Mouse (Mus musculus) kidney, adult 18-20 months (tissue): ENCODE data around the gene Ifna11.
"Not testable (repeated sequence)": the region's sequence is repeated elsewhere in the genome, so short reads cannot be mapped to it uniquely, and the experiment has no call there.

ENCODE experiments used
- DNase-seq: peaks from one replicate; pipeline ENCODE4 v3.0.0; 2021

Gene Ifna11

GRCm38 (mm10) chr4:88819659-88820058 lies at the start of gene Ifna11:
Gene Ifna11, plus strand, starts transcription at chr4:88819959.
- DNase-seq = no peak

DNA sequence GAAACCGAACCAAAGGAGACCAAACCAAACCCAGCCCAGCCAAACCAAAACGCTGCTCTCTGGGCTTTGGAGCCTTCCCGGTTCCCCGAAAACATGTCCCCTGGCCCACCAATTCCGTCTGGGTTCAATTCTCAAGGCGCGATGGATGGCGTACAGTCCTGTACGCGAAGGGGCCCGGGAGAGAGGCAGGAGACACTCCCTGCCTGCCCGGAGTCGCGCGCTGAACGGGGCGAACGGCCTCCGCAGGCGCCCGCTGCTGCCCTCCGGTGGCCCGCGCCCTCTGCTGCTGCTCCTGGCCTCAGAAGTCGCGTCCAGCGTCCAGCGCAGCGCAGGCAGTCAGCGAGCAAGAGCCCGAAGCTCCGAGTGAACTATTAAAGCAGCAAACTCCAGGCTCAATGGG lies 46.2 kb upstream of the Ifna11 start, which contains the start of gene Gm13290:
Gene Gm13290 (plus strand): TSS at position 301 of the 400 bp plus-strand sequence.
- not testable (repeated sequence) for DNase-seq

- not testable (repeated sequence) for DNase-seq
Measured at GRCm38 (mm10) chr4:88776622-88777021, 43.1 kb upstream of the Ifna11 start, which contains the start of gene Gm13289. Gene Gm13289, plus strand, starts transcription at chr4:88776922.

DNA sequence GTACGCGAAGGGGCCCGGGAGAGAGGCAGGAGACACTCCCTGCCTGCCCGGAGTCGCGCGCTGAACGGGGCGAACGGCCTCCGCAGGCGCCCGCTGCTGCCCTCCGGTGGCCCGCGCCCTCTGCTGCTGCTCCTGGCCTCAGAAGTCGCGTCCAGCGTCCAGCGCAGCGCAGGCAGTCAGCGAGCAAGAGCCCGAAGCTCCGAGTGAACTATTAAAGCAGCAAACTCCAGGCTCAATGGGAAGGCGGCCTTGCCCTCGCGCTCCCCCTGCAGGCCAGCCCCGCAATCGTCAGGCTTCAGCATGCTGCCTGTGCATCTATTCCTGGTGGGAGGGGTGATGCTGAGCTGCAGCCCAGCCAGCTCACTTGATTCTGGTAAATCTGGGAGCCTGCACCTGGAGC lies 40.2 kb upstream of the Ifna11 start, which contains the start of gene Gm13272:
Gene Gm13272 (plus strand): TSS at position 301 of the 400 bp plus-strand sequence.
- not testable (repeated sequence) for DNase-seq

- DNase-seq = not testable (repeated sequence)
Measured at GRCm38 (mm10) chr4:88780320-88780719, 39.4 kb upstream of the Ifna11 start.

- not testable (repeated sequence) for DNase-seq
Measured at GRCm38 (mm10) chr4:88781831-88782230, 37.9 kb upstream of the Ifna11 start, which contains the start of gene Ifnz. Gene Ifnz, plus strand, starts transcription at chr4:88782131.

DNA sequence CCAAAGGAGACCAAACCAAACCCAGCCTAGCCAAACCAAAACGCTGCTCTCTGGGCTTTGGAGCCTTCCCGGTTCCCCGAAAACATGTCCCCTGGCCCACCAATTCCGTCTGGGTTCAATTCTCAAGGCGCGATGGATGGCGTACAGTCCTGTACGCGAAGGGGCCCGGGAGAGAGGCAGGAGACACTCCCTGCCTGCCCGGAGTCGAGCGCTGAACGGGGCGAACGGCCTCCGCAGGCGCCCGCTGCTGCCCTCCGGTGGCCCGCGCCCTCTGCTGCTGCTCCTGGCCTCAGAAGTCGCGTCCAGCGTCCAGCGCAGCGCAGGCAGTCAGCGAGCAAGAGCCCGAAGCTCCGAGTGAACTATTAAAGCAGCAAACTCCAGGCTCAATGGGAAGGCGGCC lies 37.4 kb upstream of the Ifna11 start:
- not testable (repeated sequence) for DNase-seq

DNA sequence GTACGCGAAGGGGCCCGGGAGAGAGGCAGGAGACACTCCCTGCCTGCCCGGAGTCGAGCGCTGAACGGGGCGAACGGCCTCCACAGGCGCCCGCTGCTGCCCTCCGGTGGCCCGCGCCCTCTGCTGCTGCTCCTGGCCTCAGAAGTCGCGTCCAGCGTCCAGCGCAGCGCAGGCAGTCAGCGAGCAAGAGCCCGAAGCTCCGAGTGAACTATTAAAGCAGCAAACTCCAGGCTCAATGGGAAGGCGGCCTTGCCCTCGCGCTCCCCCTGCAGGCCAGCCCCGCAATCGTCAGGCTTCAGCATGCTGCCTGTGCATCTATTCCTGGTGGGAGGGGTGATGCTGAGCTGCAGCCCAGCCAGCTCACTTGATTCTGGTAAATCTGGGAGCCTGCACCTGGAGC lies 34.4 kb upstream of the Ifna11 start, which contains the start of gene Gm13276:
Gene Gm13276 (plus strand): TSS at position 301 of the 400 bp plus-strand sequence.
- DNase-seq = not testable (repeated sequence)

- DNase-seq = peak; percentile 74
Measured at GRCm38 (mm10) chr4:88788402-88788801, 31.4 kb upstream of the Ifna11 start, which contains the start of gene Gm13277. Gene Gm13277, plus strand, starts transcription at chr4:88788632.

DNA sequence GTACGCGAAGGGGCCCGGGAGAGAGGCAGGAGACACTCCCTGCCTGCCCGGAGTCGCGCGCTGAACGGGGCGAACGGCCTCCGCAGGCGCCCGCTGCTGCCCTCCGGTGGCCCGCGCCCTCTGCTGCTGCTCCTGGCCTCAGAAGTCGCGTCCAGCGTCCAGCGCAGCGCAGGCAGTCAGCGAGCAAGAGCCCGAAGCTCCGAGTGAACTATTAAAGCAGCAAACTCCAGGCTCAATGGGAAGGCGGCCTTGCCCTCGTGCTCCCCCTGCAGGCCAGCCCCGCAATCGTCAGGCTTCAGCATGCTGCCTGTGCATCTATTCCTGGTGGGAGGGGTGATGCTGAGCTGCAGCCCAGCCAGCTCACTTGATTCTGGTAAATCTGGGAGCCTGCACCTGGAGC lies 28.5 kb upstream of the Ifna11 start, which contains the start of gene Gm13278:
Gene Gm13278 (plus strand): TSS at position 301 of the 400 bp plus-strand sequence.
- not testable (repeated sequence) for DNase-seq

- peak; percentile 74 for DNase-seq
Measured at GRCm38 (mm10) chr4:88793936-88794675, 25.7 kb upstream of the Ifna11 start, which contains the start of gene Gm13275. Gene Gm13275, plus strand, starts transcription at chr4:88794487.

- not testable (repeated sequence) for DNase-seq
Measured at GRCm38 (mm10) chr4:88797097-88797496, 22.7 kb upstream of the Ifna11 start, which contains the start of gene Gm13279. Gene Gm13279, plus strand, starts transcription at chr4:88797397.

- not testable (repeated sequence) for DNase-seq
Measured at GRCm38 (mm10) chr4:88799365-88799764, 20.4 kb upstream of the Ifna11 start, which contains the start of gene Gm13285. Gene Gm13285, plus strand, starts transcription at chr4:88799665.

- not testable (repeated sequence) for DNase-seq
Measured at GRCm38 (mm10) chr4:88802954-88803353, 16.8 kb upstream of the Ifna11 start, which contains the start of gene Gm13287. Gene Gm13287, plus strand, starts transcription at chr4:88803254.

- DNase-seq = not testable (repeated sequence)
Measured at GRCm38 (mm10) chr4:88805231-88805630, 14.5 kb upstream of the Ifna11 start, which contains the start of gene Gm13288. Gene Gm13288, plus strand, starts transcription at chr4:88805531.

DNA sequence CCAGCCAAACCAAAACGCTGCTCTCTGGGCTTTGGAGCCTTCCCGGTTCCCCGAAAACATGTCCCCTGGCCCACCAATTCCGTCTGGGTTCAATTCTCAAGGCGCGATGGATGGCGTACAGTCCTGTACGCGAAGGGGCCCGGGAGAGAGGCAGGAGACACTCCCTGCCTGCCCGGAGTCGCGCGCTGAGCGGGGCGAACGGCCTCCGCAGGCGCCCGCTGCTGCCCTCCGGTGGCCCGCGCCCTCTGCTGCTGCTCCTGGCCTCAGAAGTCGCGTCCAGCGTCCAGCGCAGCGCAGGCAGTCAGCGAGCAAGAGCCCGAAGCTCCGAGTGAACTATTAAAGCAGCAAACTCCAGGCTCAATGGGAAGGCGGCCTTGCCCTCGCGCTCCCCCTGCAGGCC lies 14.0 kb upstream of the Ifna11 start:
- peak; percentile 24 for DNase-seq

GRCm38 (mm10) chr4:88815928-88816327 lies 3.8 kb upstream of the Ifna11 start, which contains the start of gene Ifna7:
Gene Ifna7, plus strand, starts transcription at chr4:88816228.
- DNase-seq = no peak

- peak; percentile 10 for DNase-seq
Measured at GRCm38 (mm10) chr4:88822995-88823394, 3.2 kb downstream of the Ifna11 start.

GRCm38 (mm10) chr4:88827116-88827515 lies 7.4 kb downstream of the Ifna11 start, which contains the start of gene Ifna6:
Gene Ifna6, plus strand, starts transcription at chr4:88827416.
- DNase-seq = not testable (repeated sequence)

GRCm38 (mm10) chr4:88830523-88830922 lies 10.8 kb downstream of the Ifna11 start:
- DNase-seq = peak; percentile 21

DNA sequence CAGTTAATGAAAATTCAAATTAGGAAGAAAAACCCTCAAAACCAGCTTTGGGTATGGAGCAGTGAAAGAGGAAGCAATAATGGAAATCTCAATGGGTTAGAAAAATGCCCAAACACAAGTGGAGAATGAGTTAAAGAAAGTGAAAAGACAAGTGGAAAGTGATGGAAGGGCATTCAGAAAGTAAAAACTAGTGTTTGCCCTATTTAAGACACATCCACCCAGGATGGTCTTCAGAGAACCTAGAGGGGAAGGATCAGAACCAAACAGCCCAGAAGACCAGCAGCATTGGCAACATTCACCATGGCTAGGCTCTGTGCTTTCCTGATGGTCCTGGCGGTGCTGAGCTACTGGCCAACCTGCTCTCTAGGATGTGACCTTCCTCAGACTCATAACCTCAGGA lies 15.5 kb downstream of the Ifna11 start, which contains the start of gene Ifna5:
Gene Ifna5 (plus strand): TSS at position 301 of the 400 bp plus-strand sequence.
- not testable (repeated sequence) for DNase-seq

GRCm38 (mm10) chr4:88838828-88839227 lies 19.1 kb downstream of the Ifna11 start:
- DNase-seq = peak; percentile 16

DNA sequence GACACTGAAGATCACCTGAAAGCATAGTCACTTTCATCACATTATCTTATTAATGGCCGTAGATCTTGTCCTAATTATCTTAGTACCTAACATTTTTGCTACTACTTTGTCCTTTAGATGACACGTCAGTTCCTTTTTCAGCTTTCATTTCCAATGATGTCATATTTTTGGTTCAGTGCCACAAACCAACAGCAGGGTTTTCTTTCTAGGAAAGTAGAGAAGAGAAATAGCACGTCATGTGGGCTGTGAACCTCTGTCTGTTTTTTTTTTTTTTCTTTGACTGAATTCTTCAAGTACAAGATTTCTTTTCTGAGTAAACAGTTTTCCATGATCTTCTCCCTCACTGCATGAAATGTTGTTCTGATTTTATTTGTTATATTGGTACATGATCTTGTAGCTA lies 20.3 kb downstream of the Ifna11 start:
- no peak for DNase-seq
